Mouse (Mus musculus) lung, postnatal 14 days (tissue): Measurements from ENCODE around the gene Tnks2.

ENCODE experiments used
- DNase-seq: peaks from one replicate; pipeline ENCODE4 v3.0.0; 2021

Tnks2 gene

DNA sequence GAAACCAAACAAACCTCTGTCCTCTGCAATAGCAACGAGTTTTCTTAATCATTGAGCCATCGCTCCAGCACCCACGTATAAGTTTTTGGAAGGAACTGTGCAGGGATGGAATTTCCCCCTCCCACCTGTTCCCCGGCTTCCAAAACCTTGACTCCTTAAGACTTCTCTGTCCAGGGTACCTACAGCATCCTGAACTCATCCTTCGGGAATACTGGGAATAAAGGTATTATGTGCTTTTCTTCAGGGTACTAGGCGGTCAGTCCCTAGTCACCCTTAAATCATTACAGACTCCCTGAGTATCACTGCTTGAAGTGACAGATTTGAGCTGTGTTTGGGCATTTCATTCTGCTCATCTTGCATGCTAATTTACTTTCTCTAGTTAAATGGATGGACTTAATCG, 69.3 kb downstream of the Tnks2 start:
- DNase-seq = no peak

DNA sequence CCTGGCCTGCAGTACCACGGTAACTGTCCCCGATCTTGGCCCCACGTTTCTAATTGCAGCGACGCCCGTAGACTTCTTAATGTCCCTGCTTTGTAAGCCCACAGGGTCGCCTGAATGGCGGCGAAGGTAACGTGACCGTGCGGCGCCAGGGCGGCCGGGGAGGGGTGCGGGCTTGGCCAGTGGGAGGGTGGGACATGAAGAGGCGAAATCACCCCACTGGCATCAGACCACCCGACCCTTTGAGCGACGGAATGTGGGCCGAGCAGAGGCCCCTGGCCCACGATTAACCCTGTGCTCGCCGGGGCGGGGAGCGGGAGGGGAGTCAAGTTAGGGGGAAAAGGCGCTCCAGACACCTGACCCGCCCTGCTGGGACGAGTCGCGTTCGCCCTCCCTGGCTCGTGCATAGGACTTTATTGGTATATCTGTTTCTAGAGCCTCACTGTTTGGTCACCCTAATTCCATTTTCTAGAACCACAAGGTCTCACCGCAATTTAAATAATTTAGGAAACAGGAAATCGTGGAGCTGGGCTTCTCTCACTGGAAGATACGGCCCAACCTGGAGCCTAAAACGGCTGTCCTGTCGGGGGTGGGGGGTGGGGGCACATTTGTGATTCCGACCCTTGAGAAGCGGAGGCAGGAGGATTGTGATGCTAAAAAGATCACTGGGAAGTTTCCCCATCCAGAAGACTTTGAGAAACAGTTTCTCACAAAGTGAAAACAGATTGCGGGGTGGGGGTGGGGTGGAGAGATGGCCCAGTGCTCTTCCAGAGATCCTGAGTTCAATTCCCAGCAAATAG, 70.4 kb downstream of the Tnks2 start:
- DNase-seq = peak; percentile 26

DNA sequence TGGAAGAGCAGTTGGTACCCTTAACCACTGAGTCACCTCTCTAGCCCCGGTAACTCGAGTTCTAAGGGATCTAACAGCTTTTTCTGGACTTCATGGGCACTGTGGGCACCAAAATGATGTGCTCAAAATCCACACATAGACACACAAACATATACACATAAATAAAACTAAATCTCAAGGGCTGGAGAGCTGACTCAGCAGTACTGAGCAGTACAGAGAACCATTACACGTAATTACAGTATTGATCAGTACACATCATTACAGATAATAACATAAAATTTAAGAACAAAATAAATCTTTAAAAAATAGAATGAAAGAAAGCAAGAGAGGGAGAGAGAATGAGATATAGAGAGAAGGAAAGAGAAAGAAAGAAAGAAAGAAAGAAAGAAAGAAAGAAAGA, 75.1 kb downstream of the Tnks2 start:
- DNase-seq = no peak

DNA sequence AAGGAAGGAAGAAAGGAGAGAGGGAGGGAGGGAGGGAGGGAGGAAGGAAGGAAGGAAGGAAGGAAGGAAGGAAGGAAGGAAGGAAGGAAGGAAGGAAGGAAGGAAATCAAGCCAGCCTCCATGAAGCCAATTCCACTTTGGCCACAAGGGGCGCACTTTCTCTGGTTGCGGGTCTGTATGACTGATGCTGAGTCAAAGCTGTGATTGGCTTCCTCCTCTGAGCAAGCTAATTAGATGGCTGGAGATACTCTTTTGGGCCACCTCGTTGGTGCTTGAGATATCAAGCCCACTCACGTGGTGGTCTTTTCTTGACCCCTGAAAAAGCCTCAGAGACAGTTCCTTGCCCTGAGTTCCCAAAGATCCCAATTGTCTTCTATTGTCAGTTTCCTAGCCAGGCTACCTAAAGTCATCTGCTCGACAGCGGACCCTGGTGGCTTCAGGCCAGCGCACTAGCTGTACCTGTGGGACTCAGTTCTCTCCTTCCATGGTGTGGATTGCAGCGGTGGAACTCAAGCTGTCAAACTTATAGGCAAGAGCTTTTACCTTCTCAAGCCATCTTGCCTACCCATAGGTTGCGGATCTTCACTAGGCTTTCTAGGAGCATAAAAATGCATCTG, 75.8 kb downstream of the Tnks2 start:
- DNase-seq = peak; percentile 79

DNA sequence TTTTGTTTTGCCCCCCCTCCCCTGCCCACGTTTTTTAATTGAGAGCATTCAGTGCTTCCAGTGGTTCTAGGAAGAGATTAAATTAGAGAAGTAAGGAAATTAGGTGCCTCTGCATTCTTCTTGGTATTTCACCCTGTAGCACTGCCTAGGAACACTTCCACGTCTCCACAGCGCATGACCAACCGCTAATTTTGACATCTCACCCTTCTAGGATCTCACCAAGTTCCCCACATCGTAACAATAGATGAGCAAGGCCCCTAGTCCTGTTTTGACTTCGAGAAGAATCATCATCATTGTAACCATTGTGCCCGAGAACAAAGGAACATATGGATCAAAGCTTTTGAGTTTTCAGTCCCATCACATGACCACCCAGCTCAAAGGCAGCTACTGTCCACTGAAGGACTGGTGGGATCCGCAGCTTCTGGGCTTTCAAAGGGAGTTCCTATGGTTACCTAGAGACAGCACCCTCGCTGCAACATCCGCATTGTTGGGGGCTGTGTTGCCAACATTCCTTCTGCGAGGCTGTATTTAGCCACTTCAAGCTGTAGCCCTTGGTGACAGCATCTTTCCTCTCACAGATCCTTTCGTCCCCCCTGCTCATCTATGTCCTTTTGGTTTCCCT, 76.5 kb downstream of the Tnks2 start:
- no peak for DNase-seq

DNA sequence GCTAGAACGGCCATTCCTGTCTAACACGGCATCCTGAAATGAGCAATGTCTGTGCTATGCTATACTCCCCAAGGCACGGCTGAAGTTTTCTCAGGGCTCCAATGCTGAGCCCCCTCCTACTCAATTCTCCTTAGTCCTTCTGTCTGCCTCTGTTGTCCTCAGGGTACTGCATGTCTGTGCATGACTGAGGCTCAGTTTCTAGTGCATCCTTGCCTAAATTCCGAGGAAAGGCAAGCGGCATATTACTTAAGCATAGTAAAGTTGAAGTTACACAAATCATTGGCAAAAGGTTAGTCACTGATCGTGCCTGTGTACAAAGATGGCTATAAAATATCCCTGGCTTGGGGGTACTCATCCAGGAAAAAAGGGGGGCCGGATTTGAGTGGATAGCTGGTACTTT, 79.0 kb downstream of the Tnks2 start:
- DNase-seq = no peak

DNA sequence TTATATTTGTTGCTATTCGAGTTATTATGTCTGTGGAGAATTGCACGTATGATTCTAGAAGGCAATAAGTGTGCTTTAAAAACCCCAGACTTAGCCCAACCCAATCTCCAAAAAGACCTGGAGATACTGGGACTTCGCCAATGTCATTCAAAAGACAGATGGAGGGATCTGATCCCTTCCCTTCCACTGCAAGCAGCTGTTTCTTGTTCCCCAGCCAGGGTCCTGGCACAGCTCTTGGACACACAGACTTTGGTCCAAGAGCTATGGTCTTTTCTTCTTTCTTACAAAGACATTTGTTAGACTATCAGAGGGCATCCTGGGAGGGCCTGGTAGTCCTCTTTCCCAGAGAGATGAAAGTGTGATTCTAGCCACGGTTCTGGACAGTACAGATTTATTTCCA, 82.2 kb downstream of the Tnks2 start:
- DNase-seq = no peak

DNA sequence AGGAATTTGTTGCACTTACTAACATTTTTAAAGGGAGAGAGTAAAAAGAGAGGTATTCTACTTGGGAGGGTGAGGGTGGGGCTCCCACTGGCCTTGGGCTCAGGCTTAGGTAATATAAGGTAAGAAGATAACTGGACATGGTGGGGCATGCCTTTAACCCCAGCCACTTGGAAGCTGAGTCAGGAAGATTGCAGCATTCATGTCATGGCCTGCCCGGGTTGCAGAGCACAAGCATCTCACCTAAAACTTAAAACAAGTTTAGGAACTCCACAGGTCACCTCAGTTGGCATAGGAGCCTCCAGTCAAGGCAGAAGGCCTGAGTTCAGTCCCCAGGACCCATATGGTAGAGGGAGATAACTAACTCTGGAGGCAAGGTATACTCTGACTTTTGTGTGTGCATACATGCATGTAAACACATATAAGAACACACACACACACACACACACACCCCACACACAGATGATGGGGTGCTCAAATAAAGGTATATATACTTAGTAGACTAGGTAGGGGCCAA, 82.9 kb downstream of the Tnks2 start:
- DNase-seq = no peak

DNA sequence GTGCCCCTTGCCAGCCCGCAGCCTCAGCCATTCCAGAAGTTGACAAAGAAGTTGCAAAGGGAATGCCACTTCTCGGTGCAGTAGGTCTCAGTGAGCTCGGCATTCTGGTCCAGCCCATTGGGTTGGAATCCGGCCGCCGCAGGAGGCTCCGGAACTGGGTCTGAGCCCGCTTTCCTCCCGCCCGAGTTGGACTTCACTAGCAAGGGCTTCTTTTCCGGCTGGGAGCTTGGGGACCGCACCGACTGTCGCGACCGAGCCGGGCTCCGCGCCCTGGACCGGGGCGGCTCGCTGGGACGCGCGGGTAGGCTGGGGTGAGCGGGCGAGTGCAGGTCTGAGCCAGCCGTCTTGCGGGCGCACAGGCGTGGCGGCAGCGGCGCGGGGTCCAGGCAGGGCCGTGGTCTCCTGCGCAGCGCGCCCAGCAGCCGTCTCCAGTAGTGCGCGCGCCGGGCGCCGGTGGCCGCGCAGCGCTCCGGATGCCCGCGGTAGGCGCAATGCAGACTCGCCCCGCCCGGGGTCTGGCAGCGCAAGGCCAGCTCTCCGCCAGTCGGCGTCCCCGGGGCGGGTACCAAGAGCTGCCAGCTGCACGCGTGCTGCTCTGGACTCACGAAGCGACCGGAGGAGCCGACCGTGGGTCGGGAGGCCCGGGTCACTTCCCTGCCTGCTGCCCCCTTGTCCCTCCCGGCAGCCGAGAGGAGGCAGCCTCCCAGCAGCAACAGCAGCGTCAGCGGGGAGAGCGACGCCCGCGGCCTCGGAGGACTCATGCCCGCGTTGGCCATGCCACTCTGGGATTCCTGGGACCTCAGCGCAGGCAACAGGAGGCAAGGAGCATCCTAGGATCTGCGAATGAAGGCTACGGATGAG, 84.6 kb downstream of the Tnks2 start:
- DNase-seq = peak; percentile 89

DNA sequence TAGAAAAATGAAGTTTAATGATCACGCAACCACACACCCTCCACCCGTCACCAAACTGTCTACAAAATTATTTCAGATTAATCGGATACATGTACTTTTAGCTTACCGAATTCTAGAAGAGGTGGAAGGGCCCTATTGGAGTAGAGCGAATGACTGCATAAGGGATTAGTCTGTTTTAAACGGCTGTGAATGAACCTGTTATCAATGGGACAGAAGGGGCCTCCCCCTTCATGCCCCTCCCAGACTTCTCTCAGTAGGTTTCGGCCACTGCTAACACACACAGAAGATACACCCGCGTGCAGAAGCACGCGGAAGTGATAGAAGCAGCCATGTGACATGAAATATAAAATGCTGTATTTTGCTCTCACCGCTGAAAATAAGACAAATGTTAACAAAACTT, 85.4 kb downstream of the Tnks2 start, which contains the start of gene Fgfbp3:
TSS of gene Fgfbp3 (minus strand) at position 150 of the 400 bp plus-strand sequence.
- DNase-seq = no peak

DNA sequence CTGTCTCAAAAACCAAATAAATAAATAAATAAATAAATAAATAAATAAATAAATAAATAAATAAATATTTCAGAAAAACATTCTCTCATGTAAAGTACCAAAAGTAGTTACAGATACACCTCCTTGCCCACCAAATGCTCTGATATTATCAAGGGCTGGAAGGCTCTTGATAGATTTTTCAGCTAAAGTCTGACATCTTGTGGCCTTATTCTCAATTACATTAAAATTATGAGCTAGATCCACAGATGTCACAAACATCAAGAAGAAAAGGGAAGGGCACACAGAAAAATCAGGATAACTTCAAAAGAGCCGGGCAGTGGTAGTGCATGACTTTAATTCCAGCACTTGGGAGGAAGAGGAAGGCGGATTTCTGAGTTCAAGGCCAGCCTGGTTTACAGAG, 88.0 kb downstream of the Tnks2 start:
- DNase-seq = no peak

DNA sequence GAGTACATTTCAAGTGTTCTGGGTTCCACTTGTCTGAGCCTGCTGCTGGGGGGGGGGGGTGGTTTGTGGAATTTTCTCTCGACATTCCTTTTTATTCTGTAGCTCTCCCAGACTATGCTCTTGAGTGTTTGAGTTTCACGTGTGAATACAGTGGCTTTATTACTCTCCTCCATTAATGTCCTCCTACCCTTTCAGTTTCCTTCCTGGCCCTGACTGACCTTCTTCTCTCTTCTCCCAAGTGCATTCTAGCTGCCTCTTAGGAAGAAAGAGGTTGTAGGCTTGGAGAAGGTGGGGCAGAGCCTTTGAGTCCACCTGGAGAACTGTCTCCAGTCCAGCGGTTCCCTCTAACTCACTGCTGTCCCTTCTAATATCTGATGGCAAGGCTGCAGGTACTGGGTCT, 88.9 kb downstream of the Tnks2 start:
- no peak for DNase-seq

DNA sequence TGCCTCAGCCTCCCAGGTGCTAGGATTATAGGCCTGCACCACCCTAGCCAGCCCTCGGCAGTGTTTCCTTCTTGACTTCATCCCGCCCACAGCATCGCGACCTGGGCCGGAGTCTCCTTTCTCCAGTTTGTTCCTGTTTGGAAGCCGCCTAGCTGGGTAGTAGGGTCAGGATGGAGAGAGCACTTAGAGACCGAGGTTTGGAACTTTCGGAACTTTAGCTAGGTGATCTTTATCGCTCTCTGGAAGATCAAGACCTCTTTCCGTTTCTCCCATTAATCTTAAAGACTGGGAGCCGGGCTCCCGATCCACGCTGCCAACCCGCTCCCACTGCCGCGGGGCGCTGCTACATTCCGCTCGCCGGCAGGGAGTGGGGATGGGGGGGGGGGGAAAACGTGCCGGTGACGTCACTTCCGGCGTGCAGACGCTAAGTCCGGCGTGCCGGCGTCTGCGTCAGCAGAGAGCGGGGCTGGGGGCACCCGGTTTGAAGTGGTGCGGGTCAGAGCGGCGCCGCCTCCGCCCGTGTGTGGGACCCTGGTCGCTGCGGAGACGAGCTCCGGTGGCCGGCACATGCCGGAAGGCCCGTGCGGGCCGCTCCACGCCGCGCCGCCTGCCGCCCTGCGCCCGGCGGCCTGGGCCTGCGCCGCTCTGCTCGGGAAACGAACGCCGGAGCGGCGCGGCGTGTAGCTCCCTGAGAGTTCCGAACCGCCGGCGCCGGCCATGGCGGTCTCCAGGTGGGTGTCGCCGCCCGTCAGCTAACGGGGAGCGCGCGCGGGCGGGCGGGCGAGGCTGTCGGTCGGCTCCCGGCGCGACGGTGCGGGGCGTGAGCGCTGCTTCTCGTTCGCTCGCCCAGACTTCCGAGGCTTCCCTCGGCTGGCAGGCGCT, 91.9 kb downstream of the Tnks2 start, which contains the start of gene Btaf1:
TSS of gene Btaf1 (plus strand) at position 409 of the 882 bp plus-strand sequence.
- DNase-seq = peak; percentile 88

DNA sequence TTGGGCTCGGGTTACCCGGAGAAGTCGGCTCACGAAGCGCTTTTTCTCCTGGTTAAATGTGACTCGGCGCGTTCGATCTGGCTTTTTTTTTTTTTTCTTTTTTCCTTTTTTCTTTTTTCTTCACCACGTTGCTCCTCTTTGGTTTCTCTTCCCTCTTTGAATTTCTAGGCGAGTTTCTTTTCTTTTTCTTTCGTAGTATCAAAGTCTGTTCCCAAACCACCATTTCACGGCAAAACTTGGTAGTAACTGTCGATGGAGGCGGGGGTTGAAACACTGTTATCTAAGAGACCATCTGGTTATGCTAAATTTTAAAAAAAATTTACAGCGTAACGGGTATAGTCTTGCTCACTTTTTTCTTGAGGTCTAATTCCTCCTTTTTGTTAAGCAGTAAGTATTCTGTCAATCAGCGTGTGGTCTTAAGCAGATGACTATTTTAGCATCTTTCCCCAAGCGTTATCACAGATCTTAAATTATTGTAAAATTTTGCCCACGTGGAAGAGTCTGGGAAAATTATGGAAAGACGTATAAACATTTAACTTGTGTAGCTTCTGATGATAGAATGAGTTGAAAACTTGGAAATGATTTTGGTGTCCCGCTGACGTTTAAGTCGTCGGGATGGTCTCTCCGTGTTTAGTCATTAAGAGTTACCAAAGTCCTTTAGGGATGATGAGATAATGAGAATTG, 92.7 kb downstream of the Tnks2 start:
- DNase-seq = no peak

DNA sequence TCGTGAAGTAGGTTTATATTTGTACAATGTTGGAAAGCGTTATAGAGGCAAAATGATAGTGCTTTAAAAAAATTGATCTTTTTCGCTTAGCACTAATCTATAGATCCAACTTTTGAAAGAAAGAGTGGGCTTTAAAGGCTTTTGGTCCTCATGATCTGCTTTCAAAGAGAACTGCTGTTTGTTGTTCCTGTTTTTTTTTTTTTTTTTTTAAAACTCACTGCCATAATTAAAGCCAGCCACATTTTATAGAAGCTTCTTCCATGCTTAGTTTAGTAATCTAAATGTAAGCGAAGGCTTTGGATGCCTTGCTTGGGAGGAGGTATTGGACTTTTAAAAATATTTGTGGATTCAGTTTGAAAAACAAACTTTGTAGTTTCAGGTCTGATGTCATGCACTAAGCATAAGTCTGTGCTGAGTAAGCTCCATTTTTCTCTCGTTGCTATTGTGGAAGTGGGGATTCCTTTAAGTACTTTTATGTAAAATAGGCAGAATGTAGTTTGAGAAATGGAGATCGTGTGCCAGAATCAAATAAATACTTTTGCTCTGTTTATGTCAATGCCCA, 93.8 kb downstream of the Tnks2 start:
- no peak for DNase-seq

DNA sequence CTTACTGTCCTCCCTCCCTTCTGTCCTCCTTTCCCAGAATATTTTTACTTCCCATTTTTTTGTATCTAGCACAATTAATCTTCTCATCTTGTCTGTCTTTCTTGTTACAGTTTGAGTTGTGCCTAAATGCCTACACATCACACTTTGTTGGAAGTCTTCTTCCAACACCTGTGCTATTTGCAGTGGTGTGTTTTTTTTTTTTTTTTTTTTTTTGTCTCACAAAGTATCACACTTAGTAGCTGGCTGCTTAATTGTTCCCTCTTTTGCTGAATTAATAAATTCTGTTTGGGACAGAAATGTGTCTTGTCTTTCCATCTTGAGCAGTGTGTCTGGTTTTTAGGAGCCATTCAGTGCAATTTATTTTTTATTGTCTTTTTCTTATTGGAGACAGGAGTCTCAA, 95.8 kb downstream of the Tnks2 start:
- no peak for DNase-seq

DNA sequence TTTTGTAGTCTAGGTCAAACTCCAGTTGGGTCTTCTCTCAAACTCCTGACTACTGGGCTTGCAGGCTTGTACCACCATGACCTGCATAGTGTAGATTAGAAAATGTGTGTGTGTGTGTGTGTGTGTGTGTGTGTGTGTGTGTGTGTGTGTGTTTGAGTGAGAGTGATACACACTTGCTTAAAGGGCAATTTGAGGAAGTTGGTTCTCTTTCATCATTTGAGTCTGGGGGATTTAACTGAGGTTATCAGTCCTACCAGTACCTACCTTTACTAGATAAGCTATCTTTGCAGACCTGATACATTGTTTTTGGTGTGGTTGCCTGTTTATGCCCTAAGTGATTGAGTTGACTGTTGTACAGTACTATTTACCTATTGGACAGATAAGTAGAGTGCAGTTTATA, 98.1 kb downstream of the Tnks2 start:
- no peak for DNase-seq

DNA sequence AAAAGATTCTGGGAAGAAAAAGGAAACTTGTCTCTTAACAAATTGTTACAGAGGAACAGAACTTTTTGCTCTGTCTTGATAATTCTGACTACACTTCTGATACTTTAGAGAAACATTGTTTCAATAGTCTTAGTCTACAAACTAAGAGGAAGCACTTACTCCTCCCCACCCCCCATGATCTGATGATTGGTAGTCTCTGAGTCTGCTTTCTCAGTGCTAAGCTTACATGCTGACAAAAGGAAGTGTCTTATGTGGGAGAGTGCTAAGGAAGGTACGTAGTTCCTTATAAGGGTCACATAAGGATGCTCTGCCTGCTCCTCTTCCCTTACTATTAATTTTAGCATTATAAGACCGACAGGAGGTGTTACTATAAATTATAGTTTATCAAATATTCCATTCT, 98.6 kb downstream of the Tnks2 start:
- no peak for DNase-seq

DNA sequence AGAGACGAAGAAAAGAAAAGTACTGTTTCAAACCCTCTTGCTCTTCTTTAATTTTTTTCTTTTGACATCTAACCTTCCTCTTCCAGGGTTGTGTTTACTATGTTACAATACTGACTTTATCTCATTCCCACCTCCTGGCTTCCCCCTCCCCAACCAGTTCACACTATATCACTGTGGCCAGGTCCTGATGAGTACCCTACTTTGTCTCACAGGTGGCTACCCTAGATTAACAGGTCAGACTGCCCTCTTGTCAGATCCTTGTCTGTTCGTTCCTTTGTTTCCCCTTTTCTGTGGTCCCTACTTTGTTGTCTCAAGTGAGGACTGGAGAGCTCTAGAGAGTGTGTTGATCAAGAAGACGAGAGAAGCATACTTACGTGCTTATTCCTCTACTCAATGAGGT, 102.3 kb downstream of the Tnks2 start:
- DNase-seq = no peak

DNA sequence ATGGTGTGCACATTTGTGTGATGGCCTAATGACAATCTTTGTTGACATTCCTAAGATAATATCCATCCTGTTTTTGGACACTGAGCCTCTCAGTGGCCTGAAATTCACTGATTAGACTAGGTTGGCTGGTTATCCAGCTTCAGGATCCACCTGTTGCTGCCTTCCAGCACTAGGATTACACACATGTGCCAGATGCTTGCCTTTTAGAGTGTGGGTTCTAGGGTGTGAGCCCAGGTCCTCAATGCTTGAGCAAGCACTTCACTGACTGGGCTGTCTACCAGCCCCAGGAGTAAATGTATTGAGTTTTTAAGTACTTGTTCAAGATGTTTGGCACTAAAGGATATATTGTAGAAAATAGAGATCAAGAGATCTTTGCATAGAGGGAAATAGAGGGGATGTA, 104.0 kb downstream of the Tnks2 start:
- no peak for DNase-seq

DNA sequence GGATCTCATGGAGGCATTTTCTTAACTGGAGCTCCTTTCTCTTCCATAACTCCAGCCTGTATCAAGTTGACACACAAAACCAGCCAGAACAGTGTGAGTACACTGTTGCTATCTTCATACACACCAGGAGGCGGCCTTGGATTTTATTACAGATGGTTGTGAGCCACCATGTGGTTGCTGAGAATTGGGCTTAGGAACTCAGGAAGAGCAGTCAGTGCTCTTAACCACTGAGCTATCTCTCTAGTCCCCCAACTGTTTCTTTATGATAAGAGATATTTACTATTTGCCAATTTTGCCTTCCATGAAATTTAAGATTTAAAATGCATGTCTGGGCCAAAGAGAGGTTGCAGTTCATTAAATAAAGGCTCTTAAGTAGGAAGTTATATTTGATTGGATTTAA, 106.0 kb downstream of the Tnks2 start:
- no peak for DNase-seq
